Mouse (Mus musculus) ES-CJ7 (cell line): ENCODE measurements around the gene Taf6.

Experiments
- DNase-seq: peaks from one replicate; pipeline ENCODE4 v3.0.0; 2011; ENCODE audit warnings: low read depth, low spot score

Gene Taf6

DNA sequence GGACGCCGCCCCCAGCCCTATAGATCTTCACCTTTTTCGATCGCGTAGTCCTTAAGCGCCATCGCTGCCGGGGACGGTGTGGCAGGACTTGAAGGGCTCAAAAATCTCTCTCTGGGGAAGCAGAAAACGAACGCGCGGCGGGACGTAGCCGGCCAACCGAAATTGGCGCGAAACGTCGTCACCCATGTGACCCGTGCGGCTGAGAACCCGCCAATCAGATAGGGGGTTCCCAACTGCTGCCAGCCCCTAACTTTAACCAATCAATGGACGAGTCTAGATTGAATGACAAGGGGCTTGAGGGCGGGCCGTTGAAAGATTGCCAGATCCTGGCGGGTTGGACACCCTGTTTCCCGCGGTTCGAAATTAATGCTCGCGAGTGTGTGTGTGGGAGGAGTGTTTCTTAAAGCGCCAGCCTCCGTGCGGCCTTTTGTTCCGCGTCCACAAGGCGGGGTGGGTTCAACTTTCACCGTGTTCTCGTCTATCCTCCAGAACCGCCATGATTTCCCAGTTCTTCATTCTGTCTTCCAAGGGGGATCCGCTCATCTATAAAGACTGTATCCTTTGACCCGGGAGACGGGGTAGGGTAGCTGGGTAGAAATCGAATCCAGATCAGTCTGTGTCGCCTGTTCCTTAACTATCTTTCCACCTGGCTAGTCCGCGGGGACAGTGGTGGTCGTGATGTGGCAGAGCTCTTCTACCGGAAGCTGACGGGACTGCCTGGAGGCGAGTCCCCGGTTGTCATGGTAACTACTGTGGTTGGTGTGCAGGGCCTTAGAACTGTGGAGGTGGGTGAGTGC, 15.4 kb downstream of the Taf6 start, which contains the start of the genes Ap4m1 and Mcm7:
Ap4m1 (plus strand) TSS at position 308 of the 797 bp plus-strand sequence.
Mcm7 (minus strand) TSS at position 728 of the 797 bp plus-strand sequence.
- DNase-seq: peak; percentile 98

DNA sequence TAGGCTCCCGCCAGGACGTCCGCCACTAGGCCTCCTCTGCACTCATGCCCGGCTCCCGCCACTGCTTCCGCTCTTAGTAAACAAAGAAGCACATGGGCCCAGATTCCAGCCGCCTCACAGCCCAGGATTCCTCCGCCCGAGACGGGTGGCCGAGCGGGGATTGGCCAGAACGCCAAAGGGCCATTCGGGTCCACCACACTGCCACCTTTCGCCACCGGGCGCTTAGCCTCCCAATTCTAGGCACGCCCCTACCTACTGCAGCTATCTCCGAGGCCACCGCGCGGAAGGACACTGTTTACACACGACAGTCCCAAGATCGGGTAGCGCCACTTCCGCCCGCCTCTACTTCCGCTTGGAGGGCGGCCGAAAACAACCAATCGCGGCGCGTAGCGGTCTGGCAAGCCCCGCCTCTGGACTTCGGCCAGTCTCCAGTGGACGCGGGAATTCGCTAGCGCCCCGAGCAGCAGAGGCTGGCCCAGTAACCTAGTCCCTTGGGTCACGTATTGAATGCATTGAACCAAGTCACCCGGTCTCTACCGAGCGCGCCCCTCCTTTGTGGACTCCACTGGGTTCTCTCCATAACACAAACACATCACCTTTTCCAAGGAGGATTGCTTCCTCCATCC, 16.2 kb downstream of the Taf6 start:
- DNase-seq: peak; percentile 97

DNA sequence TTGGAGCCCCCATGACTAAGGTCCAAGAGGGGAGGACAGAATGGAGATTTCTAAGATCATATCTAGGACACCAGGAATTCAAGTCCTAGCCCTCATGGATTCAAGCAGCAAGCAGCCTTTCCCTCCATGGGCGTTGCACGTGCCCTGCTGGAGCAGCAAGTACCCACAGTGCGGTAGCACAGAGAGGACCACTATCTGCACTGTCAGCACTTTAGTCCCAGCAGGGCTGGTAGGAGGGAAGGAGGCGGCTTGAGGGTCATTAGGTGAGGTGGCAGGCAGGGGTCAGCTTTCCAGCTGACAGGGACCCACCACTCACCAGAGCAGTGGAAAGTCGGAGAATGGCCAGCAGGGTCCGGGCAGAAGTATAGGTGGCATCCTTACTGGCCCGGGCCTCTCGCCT, 21.7 kb downstream of the Taf6 start:
- DNase-seq: no peak

DNA sequence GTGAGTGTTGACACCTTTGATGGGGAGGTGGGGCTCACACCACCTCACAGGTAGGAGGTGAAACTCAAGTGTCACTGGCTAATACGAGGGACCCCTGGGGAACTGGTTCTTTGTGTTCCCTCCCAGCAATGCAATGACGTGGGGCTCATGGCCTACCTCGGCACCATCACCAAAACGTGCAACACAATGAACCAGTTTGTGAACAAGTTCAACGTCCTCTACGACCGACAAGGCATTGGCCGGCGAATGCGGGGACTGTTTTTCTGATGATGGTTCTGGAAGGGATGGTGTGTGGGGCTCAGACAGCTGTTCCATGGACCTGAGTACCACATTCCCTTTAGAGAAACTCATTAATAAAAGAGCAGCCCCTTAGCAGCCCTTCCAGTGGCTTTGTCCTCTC, 23.6 kb downstream of the Taf6 start:
- DNase-seq: no peak

DNA sequence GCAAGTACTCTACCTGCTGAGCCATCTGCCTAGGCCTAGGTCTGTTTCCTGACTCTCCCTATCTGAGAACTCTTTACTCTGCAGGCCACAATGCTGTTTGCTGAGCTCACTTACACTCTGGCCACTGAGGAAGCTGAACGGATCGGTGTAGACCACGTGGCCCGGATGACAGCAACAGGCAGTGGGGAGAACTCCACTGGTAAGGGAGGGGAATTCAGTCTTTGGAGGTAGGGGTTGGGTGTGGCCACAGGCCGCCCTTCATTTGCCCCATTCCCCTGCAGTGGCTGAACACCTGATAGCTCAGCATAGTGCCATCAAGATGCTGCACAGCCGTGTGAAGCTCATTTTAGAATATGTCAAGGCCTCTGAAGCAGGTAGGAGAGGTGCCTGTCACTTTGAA, 24.2 kb downstream of the Taf6 start:
- DNase-seq: peak; percentile 80

DNA sequence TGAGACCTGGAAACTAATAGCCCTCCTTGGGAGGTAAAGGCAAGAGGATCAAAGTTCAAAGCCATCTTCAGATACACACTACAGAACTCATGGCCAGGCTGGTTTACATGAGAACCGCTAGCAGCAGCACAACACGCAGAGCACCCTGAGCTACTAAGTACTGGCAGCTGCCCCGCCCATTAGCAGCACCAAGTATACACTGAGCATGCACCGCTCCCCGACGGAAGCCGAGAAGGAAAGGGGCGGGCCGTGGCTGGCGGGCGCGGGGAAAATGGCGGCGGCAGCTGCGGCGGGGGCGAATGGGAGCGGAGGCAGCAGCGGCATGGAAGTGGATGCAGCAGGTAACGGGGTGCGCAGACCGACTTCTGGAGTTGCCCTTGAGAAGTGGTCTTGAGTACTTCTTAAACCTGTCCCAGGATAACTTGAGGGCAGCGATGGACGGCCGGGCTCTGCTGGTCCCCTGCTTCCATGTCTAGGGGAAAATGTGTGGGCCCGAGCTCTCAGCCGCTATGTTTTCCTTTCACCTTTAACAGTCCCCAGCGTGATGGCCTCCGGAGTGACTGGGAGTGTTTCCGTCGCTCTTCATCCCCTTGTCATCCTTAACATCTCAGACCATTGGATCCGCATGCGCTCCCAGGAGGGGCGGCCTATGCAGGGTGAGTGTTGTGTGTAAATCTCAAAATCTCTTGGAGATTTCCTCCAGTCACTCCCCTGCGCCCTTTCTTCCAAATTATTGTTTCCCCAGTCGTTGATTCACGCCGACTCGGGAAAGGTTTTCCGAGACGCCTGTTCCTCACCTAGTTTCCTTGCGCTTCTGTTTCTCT, 26.2 kb downstream of the Taf6 start, which contains the start of gene Cops6:
Cops6 (plus strand) TSS at position 230 of the 824 bp plus-strand sequence.
- DNase-seq: peak; percentile 95

DNA sequence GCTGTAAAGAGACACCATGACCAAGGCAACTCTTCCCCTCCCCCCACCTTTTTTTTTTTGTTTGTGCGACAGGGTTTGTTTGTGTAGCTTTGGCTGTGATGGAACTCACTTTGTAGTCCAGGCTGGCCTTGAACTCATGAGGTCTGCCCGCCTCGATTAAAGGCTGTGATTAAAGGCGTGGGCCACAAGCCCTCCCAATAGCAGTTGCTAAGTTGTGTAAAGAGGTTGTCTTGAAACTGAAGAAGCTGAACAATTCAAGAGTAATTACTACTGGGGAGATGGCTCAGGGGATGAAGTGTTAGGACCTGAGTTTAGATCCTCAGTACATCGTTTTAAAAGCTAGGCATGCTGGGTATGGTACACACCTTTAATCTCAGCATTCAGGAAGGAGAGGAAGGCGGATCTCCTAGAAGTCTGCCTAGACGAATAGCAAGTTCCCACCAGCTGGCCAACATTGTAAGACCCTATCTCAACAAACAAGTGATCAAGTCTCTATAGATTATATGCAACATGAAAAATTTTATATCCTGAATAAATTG, 27.0 kb downstream of the Taf6 start:
- DNase-seq: peak; percentile 74

DNA sequence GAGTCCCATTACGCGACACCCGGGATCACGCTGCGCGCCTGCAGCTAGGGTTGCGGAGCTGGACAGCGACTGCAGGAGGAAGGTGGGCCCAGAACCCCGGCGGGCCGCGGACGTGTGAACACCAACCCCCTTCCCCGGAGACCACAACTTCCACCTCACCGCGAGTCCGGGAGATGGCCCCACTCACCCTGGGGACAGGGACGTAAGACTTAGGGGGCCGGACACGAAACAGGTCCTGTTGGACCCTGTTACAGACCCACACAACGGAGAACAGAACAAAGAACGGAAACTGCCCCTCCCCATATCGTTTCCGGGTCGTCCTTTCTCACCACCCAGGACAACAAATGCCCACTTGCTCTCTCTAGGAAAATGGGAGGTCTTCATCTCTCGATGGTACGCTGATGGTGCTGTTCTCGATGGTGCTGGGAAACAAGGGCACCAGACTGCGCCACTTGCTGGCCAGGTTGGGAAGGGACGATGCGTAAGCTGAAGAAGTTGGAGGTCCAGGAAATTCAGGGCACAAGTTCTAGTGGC, 31.7 kb downstream of the Taf6 start, which contains the start of gene Zfp113:
Zfp113 (minus strand) TSS at position 302 of the 534 bp plus-strand sequence.
- DNase-seq: peak; percentile 99

DNA sequence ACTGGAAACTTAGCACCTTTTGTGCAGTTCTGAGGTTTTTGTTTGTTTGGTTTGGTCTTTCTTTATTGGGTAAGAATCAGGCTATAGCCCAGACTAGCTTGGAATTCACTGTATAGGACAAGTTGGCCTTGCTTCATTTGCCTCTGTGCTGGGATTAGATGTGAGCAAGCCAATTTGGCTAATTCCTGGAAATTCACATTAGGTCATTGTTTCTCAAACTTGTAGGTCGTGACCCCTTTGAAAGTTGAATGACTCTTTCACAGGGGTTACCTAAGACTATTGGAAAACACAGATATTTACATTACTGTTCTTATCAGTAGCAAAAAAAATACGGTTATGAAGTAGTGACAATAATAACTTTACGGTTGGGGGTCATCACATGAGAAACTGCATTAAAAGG, 32.9 kb downstream of the Taf6 start:
- DNase-seq: no peak

DNA sequence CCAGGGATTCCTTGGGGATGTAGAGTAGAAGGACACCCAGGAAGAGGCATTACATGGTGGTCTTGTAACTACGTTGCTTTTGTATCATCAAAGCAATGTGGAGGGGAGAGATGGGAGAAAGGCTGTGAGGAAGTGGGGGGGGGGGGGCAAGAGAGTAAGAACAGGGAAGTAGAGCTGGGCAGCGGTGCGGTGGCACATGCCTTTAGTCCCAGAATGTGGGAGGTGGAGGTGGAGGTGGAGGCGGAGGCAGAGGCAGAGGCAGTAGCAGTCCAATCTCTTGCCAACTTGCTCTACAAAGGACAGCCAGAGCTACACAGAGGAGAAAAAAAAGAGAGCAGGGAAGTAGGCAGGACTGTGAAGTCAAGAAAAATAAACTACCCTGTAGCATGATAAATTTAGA, 48.7 kb downstream of the Taf6 start:
- DNase-seq: no peak

DNA sequence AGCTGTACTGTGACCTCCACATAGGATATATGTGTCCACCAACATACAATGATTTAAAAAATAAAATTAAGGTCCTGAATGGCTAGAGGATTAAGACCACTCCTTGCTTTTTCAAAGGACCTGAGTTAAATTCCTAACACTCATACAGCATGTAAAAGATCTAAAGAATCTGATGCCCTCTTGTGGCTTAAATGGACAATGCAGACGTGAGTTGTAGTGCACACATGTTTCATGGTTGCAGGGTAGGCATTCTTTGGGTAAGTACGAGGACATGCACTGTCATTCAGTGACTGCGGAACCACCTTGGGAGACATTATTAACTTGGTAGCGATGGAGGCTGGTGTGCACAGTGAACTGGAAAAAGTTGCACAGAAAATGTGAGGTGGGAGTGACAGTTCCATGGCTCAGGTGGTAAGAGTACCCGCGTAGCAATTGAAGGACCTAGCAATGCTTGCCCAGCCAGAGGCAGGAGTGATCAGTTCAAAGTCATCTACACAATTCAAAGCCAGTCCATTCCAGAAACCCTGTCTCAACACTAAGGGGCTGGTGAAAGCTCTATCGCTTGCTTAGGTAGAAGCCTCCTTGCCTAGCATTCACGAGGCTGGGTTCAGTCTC, 49.2 kb downstream of the Taf6 start:
- peak; percentile 70 for DNase-seq

DNA sequence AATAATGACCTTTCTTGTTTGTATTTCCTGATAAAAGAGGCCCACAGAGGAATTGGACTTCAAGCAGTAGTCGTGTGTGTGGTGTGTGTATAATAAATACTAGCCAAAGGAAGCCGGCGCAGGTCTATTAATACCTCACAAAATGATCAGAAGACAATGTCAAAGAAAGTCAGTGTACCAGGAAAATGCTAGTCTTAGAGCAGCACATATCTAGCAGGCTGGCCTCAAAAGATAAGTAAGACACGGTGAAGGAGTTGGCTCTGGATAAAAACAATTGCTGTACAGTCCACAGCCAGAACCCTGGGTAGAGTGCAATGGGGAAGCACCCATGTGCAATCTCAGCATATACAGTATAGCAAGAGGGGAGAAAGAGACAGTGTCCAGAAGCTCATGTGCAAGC, 50.0 kb downstream of the Taf6 start:
- DNase-seq: no peak

DNA sequence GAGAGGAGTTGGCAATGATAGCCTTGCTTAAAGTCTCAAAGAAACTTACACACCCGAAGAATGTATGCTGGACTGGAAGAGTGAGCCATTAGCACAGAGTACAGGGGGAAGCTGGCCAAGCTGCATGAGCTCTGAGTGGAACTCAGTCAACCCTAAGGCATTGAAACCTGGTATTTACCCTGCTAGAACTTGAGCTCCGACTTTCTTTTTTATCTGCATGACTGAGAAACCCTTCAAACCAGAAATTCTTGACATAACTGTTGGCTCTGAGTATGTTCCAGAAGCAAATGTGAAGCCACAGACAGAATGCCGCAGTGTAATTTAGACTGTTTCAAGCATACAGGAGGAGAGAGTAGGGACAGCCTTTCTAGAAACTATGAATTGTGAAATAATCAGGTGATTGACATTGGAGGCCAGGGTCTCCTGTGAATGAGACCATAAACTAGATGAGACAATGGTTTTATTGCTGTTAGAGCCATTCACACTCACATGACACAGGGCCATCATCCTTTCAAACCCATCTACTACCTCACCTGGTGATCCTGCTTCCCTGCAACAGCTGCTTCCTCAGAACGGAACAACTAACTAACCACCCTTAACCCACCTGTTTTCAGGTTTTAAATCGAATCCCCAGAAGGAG, 54.7 kb downstream of the Taf6 start:
- no peak for DNase-seq
